Mouse (Mus musculus) layer of hippocampus, postnatal 36 days (tissue): Measurements from ENCODE around the gene Blzf1. TPM values are rescaled to one million over a fixed set of nuclear protein-coding genes. Genes with fewer than 3 reads are reported as not detected.
A peak's percentile ranks its signal among the peaks of the same experiment; 100 is the strongest.

Experiments
- DNase-seq, 2 experiments: peaks; one replicate each; pipeline ENCODE4 v3.0.0; 2022
- total RNA-seq, 2 experiments: library from RNA; stranded (reverse); gene quantifications; 2 replicates each; pipeline ENCODE4 v1.2.3; 2021

Blzf1 gene
- total RNA-seq, 2 experiments from 2014 or later, result 23.0 to 23.4 TPM

GRCm38 (mm10) chr1:164292040-164292439, 15.2 kb downstream of the Blzf1 start:
- no peak for DNase-seq

- DNase-seq, result no peak
Observed at GRCm38 (mm10) chr1:164287406-164287805, 19.9 kb downstream of the Blzf1 start.

GRCm38 (mm10) chr1:164284007-164284406, 23.3 kb downstream of the Blzf1 start:
- DNase-seq, result no peak

- DNase-seq, result no peak
Observed at GRCm38 (mm10) chr1:164279332-164279731, 28.0 kb downstream of the Blzf1 start.

- no peak for DNase-seq
Observed at GRCm38 (mm10) chr1:164276552-164276951, 30.7 kb downstream of the Blzf1 start.

DNA sequence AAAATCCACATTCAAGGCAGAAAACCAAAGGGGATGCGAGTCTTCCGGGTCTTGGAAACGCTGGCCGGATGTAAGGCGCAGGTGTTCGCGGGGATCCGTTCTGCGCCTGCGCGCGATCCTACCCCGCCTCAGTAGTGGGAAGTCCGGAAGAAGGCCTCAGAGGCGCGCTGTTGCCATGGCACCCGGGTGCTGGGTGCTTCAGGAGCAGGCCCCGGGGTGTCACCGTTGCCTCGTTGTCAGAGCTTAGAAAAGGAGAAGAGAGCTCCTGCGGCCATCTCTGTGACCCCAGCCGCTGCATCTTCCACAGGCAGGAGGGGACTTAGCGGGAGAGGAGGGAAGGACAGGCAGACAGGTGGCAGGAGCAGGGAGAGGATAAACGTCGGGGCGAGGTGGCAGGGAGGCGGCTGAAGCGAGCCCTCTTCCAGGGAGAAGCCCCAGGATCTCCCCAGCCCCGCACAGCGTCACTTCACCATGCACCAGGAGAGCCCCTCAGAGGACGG, 31.8 kb downstream of the Blzf1 start, which contains the start of gene Ccdc181:
TSS of gene Ccdc181 (plus strand) at position 131 of the 500 bp plus-strand sequence.
- peak; percentile 89 to 94 for DNase-seq

- DNase-seq, result no peak
Observed at GRCm38 (mm10) chr1:164273659-164274058, 33.6 kb downstream of the Blzf1 start.

- no peak for DNase-seq
Observed at GRCm38 (mm10) chr1:164270941-164271340, 36.3 kb downstream of the Blzf1 start.

DNA sequence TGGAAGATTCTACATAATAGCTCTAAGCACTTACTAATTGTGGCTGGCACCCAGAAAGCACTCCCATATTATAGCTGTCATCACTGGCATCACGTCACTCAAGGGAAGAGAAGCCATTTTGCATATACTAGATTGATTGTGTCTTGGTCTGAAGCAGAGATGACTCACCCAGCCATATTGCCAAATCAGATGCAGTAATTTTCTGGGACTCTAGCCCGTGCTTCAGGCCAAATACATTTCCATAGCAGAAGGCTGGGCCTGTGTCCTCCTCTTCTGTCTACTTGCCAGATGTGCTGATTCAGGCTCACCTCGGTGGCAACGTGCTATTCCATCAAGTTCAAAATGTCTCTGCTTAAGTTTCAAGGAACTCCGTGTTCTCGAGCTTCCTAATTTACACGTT, 45.7 kb downstream of the Blzf1 start:
- no peak for DNase-seq

DNA sequence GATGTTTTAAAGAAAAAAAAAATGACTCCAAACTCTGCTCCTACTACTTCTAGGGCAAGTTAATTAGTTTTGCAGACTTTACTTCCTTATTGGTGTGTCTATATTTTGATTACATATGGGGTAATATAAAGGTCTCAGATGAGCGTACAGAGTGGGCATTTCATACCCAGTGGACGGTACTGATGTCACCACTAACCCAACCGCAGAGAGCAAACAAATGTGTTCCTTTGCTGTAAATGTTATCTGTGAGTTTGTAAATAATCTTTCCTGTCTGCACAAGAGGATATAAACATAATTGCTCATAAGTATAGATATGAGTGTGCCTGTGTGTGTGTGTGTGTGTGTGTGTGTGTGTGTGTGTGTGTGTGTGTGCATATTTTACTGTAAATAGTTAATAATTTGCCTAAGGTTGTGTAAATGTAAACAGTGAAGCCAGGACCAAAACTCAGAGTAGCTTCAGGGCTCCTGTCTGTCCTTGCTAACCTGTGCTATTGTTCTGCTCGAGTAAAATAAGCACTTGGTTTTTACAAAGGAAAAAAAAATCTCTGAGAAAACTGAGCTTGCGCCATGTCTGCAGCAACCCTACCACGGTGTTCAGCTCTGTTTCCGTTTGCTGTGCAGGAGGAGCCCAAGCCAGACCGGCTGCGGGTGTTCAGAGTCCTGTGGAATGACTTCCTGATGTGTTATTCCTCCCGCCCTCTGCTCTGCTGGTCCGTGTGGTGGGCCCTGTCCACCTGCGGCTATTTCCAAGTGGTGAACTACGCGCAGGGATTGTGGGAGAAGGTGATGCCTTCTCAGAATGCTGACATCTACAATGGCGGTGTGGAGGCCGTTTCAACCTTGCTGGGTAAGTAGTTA, 46.9 kb downstream of the Blzf1 start:
- DNase-seq, result no peak

DNA sequence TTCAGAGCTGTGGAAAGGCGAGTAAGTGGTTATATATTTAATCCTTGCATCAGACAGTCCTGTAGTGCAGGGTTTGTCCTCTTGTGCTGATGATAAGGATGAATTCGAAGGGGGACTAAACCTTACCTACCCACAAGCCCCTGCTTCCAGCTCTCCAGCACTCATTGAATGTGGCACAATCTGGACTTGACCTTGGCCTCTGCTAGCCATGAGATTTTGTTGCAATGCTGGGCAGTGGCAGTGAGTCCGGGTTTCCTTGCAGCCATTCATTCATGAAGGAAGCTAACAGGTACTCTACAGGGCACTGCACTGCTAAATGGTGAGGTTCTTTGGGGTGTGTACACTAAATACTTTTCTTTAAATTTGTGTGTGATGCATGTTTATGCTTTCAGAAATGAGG, 52.5 kb downstream of the Blzf1 start:
- no peak for DNase-seq

GRCm38 (mm10) chr1:164252551-164252950, 54.7 kb downstream of the Blzf1 start:
- DNase-seq, result no peak

DNA sequence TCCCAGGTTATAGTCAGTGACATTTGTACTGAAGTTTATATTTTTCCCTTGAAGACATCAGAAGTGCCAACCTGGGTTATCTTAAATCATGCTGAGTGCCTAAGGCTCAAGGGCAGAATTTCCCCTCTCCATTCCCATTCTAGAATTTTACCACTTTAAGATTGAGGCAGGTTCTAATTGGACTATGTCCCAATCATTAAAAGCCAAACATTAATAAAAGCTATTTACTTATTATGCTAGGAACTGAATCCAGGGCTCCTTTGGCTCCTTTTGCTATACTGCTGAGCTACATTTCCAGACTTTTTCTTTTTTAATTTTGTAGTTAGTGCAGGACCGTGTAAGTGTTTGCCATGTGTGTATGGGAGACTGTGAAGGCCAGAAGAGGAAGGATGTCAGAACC, 55.9 kb downstream of the Blzf1 start:
- DNase-seq, result no peak

GRCm38 (mm10) chr1:164250391-164251150, 56.7 kb downstream of the Blzf1 start:
- no peak for DNase-seq

DNA sequence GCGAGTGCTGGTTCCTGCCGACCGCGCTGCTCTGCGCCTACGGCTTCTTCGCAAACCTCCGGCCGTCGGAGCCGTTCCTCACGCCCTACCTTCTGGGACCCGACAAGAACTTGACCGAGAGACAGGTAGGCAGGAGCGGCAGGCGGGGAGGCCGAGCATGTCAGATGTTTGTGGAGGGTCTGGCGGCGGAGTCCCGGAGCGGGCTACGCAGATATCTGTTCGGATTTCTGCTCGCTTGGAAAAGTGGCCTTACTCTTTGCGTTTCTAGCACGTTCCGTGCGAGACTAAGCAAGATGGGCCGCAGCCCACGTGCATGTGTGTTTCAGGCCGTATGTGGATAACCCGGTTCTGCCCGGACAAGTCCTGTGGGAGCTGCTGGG, 58.0 kb downstream of the Blzf1 start:
- peak in 1 of 2 experiments; percentile 54 for DNase-seq

DNA sequence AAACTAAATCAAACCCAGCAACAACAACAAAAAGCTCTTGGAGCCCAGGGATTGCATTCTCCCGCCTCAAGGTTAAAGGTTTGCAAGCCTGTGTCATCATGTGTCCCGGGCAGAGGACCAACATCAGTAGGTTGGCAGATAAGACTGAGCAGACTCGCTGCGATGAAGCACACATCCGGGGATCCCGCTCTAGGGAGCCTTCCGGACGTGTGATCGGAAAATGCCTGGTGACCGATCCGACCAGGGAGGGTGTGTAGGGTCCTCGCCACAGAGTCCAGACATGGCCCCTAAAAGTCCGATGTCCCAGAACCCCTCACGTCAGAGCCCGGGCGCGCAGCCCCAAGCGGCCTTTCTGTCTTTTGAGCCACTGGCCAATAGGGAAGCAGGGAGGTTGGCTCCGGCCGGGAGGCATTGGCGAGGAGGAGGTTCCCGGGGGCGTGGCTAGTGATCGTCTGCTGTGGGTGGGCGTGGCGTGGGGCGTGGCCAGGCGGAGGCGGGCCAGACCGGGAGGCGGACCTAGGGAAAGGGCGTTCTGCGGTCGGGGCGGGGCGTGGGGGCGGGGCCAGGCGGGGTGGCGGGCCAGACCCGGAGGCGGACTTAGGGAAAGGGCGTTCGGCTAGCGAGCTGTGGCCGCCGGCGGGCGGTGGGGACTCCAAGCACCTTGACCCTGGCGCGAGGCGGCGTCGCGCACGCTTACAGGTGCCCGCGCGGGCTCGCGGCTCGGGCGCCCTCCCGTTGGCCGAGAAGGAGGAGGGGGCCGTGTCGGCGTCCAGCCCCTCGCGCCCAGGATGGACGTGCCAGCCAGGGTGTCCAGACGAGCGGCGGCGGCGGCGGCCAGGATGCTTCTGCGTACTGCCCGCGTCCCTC, 58.6 kb downstream of the Blzf1 start, which contains the start of gene Slc19a2:
TSS of gene Slc19a2 (plus strand) at position 582 of the 867 bp plus-strand sequence.
- peak; percentile 96 to 97 for DNase-seq

- no peak for DNase-seq
Observed at GRCm38 (mm10) chr1:164247971-164248370, 59.3 kb downstream of the Blzf1 start.

GRCm38 (mm10) chr1:164247442-164247841, 59.8 kb downstream of the Blzf1 start:
- no peak for DNase-seq

DNA sequence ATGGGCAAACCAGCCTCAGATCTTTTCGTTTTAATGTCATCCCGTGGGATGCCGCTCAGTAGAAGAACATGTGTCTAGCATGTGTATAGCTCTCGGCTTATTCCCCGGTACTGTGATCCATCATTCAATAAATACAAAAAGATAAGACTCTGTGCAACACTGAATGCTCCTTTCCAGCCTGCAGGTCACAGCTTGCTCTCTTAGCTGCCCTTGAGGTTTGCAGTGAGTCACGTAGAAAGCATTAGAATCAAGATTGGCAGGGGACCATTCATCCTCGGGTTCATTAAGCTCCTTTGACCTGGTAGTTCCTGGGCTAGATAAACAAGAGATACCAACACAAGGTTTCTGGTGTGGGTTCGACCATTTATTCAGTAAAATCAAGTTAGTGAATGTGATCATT, 64.5 kb downstream of the Blzf1 start:
- no peak for DNase-seq

GRCm38 (mm10) chr1:164241494-164241893, 65.8 kb downstream of the Blzf1 start:
- no peak for DNase-seq
